ENCODE assay signal across 26 mouse cellular contexts in genomic region chr5:3722873-3723272, GRCm38 (mm10).
DNase-seq lines count a peak whose midpoint lies in the region; ATAC-seq lines count a peak whose summit lies in the region.
"Had no signal": no experiment of that assay in that cellular context is flagged by ENCODE, and none has a peak within 500 bp of the region (broad histone marks: within the 10 kb centered on the region; RNA-seq: fewer than 3 reads in every experiment).

No protein-coding gene starts in this region.

- H3K27me3 ChIP-seq in heart, embryonic 13.5 days (replicated peaks): no peaks in the 10 kb centered on the region
- H3K27me3 ChIP-seq in liver, embryonic 12.5 days (replicated peaks): no peaks in the 10 kb centered on the region
- no peaks in the 10 kb centered on the region for H3K27me3 ChIP-seq in forebrain, embryonic 14.5 days (replicated peaks; ENCODE audit: control insufficient read depth, insufficient read depth, low read length)
- H3K27me3 ChIP-seq: hindbrain, embryonic 12.5 days; limb, embryonic 12.5 days; midbrain, embryonic 15.5 days; neural tube, embryonic 13.5 days; Patski had no signal

- no peaks in the 10 kb centered on the region for H3K9me3 ChIP-seq in heart, embryonic 13.5 days
- no peaks in the 10 kb centered on the region for H3K9me3 ChIP-seq in liver, embryonic 12.5 days (replicated peaks)
- H3K9me3 ChIP-seq in forebrain, embryonic 14.5 days (replicated peaks; ENCODE audit: control insufficient read depth, low read length): no peaks in the 10 kb centered on the region
- H3K9me3 ChIP-seq: hindbrain, embryonic 12.5 days; limb, embryonic 12.5 days; midbrain, embryonic 15.5 days; neural tube, embryonic 13.5 days had no signal

- H3K4me1 ChIP-seq in heart, embryonic 13.5 days: peaks cover 15% of the 10 kb centered on the region
- H3K4me1 ChIP-seq in liver, embryonic 12.5 days: peaks cover 11% of the 10 kb centered on the region
- no peaks in the 10 kb centered on the region for H3K4me1 ChIP-seq in forebrain, embryonic 14.5 days (ENCODE audit: control insufficient read depth, insufficient read depth, low read length)
- H3K4me1 ChIP-seq: hindbrain, embryonic 12.5 days; limb, embryonic 12.5 days; midbrain, embryonic 15.5 days; neural tube, embryonic 13.5 days had no signal

- intact Hi-C loops in heart, postnatal 36 days (cut with DNase I): no loop called here

- H3K9ac ChIP-seq in heart, embryonic 13.5 days: no peak overlapping the region
- H3K9ac ChIP-seq in liver, embryonic 12.5 days: no peak overlapping the region
- no peak overlapping the region for H3K9ac ChIP-seq in forebrain, embryonic 14.5 days (ENCODE audit: low read length)
- H3K9ac ChIP-seq: hindbrain, embryonic 12.5 days; limb, embryonic 12.5 days; midbrain, embryonic 15.5 days; neural tube, embryonic 13.5 days had no signal

- 65% methylated on average over 2 of the region's 2 CpGs for WGBS in heart, embryonic 13.5 days
- 52% methylated on average over 2 of the region's 2 CpGs for WGBS in liver, embryonic 12.5 days (ENCODE audit: insufficient replicate concordance)
- 96% methylated on average over 2 of the region's 2 CpGs for WGBS in forebrain, embryonic 14.5 days

- no peak overlapping the region for H3K4me2 ChIP-seq in heart, embryonic 13.5 days
- 0 out of 2 replicates have a peak overlapping the region, but pooled peaks have one; percentile 1 for H3K4me2 ChIP-seq in liver, embryonic 12.5 days
- H3K4me2 ChIP-seq in forebrain, embryonic 14.5 days (ENCODE audit: low read length): no peak overlapping the region
- H3K4me2 ChIP-seq: hindbrain, embryonic 12.5 days; limb, embryonic 12.5 days; midbrain, embryonic 15.5 days; neural tube, embryonic 13.5 days had no signal

- DNase-seq in heart, postnatal 36 days: no peak
- DNase-seq in c-Kit-positive CD71-positive TER-119-negative erythroid progenitor cells, embryonic 14.5 days (ENCODE audit: low read depth): peak; percentile 32
- no peak for DNase-seq in forebrain, embryonic 14.5 days (ENCODE audit: low spot score)
- DNase-seq: adrenal gland, postnatal 36 days; cerebellum, adult 11-12 months; cerebellum, postnatal 10 days; kidney, adult 2 months; kidney, postnatal 10 days; layer of hippocampus, postnatal 36 days; lung, adult 2 months; lung, postnatal 36 days; retina, postnatal 1 day; right cerebral cortex, postnatal 25 days; spleen, adult 18-20 months; thymus, postnatal 25 days had no signal

- H3K36me3 ChIP-seq in heart, embryonic 13.5 days: peaks cover 58% of the 10 kb centered on the region
- H3K36me3 ChIP-seq in liver, embryonic 12.5 days: peaks cover 42% of the 10 kb centered on the region
- H3K36me3 ChIP-seq in forebrain, embryonic 14.5 days (ENCODE audit: control insufficient read depth, insufficient read depth, low read length): peaks cover 40% of the 10 kb centered on the region

- no peak for ATAC-seq in heart, embryonic 13.5 days (ENCODE audit: extremely low read depth, insufficient number of reproducible peaks, low FRiP score, low TSS enrichment)
- ATAC-seq in liver, embryonic 12.5 days: peak; percentile 89
- peak; percentile 75 for ATAC-seq in megakaryocyte-erythroid progenitor cell, adult 5-6 weeks (replicated peaks; ENCODE audit: low FRiP score, low TSS enrichment, poor library complexity, severe bottlenecking)
- ATAC-seq in erythroid progenitor cell, adult 5-6 weeks (replicated peaks; ENCODE audit: low FRiP score, poor library complexity, severe bottlenecking): no peak
- no peak for ATAC-seq in forebrain, embryonic 14.5 days
- ATAC-seq: midbrain, embryonic 15.5 days; Patski had no signal

- H3K4me3 ChIP-seq in heart, embryonic 13.5 days: no peak overlapping the region
- no peak overlapping the region for H3K4me3 ChIP-seq in liver, embryonic 12.5 days
- H3K4me3 ChIP-seq in forebrain, embryonic 14.5 days (ENCODE audit: low read depth, low read length): no peak overlapping the region
- H3K4me3 ChIP-seq: hindbrain, embryonic 12.5 days; layer of hippocampus, adult 2 months; limb, embryonic 12.5 days; midbrain, embryonic 15.5 days; myocyte; neural tube, embryonic 13.5 days had no signal

- H3K27ac ChIP-seq in heart, embryonic 13.5 days (replicated peaks): peak overlapping the region; percentile 12; the same call in 1 of the 2 replicates
- H3K27ac ChIP-seq in liver, embryonic 12.5 days: peak overlapping the region; percentile 57
- no peak overlapping the region for H3K27ac ChIP-seq in forebrain, embryonic 14.5 days (ENCODE audit: low read depth, low read length)
- H3K27ac ChIP-seq: hindbrain, embryonic 12.5 days; layer of hippocampus, adult 2 months; limb, embryonic 12.5 days; midbrain, embryonic 15.5 days; neural tube, embryonic 13.5 days had no signal

Comparison
In these comparisons a context has a peak if more than half of its experiments do, and no peak if none do; other contexts are left out.
1. ATAC-seq: peak in liver, embryonic 12.5 days (single experiment) and megakaryocyte-erythroid progenitor cell, adult 5-6 weeks (single experiment); none in heart, embryonic 13.5 days (single experiment), erythroid progenitor cell, adult 5-6 weeks (single experiment) and forebrain, embryonic 14.5 days (single experiment).